Mouse (Mus musculus): Measurements from ENCODE around the gene Kcng1. TPM values are rescaled to one million over a fixed set of nuclear protein-coding genes. Genes with fewer than 3 reads are reported as not detected.

The Kcng1 gene
- polyA plus RNA-seq (2012; rRNA removed; ENCODE audit: low replicate concordance): 0.13 and 0.62 TPM in 2 replicates

GRCm38 (mm10) chr2:168281582-168281981, at the start of gene Kcng1:
Kcng1 (minus strand) TSS chr2:168281736.

GRCm38 (mm10) chr2:168230026-168230728, 51.4 kb downstream of the Kcng1 start, which contains the start of the genes Gm20716, Dpm1 and Mocs3:
Gm20716 (minus strand) TSS chr2:168230364.
Dpm1 (minus strand) TSS chr2:168230591.
Mocs3 (plus strand) TSS chr2:168230622.

Other genes with a start within 250 kb of the Kcng1 start
- 2.1 and 3.8 TPM in 2 replicates for gene Pard6b, start 200.7 kb downstream of the Kcng1 start, polyA plus RNA-seq (2012; rRNA removed; ENCODE audit: low replicate concordance)
- 18.1 and 21.5 TPM in 2 replicates for gene Adnp, start 74.6 kb downstream of the Kcng1 start, polyA plus RNA-seq (2012; rRNA removed; ENCODE audit: low replicate concordance)
- 2.5 TPM in 1 of 2 replicates, not detected in the other for gene Gm20716, start 51.4 kb downstream of the Kcng1 start, polyA plus RNA-seq (2012; rRNA removed; ENCODE audit: low replicate concordance)
- 25.9 and 26.1 TPM in 2 replicates for gene Dpm1, start 51.1 kb downstream of the Kcng1 start, polyA plus RNA-seq (2012; rRNA removed; ENCODE audit: low replicate concordance)
- gene Mocs3, start 51.1 kb downstream of the Kcng1 start, polyA plus RNA-seq (2012; rRNA removed; ENCODE audit: low replicate concordance): 7.9 and 47.9 TPM in 2 replicates

Data from mammary gland, adult 2 months (tissue).